Mouse (Mus musculus): ENCODE data around the gene Pam.

The Pam gene

DNA sequence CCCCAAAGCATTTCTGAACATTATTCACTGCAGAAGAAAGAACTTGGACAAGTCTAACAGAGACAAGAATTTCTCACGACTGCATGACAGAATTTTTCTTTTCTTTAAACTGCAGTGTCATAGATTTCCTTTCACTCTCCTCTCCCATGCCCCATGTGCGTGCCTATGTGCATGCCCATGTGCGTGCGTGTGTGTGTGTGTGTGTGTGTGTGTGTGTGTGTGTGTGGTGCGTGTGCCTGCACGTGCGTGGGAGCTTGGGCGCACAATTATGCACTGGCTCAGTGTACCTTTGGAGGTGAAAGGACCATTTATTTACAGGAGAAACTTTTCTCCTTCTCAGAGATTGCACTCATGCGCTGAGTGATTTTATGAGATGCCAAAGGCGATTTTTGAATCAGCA, 179.7 kb downstream of the Pam start:
- DNase-seq (ENCODE audit: low read depth, low spot score), result no peak

DNA sequence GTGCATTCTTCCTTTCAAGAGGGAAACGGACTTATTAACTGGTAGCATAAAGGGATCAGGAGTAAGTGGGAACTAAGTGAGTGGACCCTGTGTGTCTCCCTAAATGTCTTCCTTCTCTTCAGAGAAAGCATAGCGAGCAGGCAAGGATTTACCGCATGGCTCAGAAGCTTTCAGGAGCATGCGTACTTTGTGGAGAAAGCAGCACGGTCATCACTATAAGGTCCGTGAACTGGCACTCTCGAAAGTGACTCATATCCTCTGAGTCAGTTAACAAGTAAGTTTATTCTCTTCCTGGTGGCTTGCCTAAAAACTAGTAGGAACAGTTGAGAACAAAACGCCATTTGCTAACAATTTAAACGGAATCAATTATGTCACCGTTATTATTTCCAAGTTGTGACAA, 184.6 kb downstream of the Pam start:
- DNase-seq (ENCODE audit: low read depth, low spot score), result no peak

DNA sequence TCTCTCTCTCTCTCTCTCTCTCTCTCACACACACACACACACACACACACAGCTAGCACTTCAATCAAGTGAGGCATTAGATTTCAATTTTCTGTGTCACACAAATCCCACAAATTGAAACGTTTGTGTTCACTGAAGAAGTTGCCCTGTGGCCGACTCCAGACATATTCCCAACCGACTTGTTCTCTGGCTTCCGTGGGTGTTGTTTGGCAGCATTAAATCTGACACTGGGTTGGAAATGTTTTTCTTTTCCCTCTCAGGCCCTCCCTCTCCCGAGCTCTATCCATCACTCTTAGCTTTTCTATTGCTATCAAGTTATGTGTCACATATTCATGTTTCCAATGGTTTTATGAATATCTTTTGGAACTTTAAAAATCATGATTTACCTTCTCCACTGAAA, 185.9 kb downstream of the Pam start:
- DNase-seq (ENCODE audit: low read depth, low spot score), result no peak

DNA sequence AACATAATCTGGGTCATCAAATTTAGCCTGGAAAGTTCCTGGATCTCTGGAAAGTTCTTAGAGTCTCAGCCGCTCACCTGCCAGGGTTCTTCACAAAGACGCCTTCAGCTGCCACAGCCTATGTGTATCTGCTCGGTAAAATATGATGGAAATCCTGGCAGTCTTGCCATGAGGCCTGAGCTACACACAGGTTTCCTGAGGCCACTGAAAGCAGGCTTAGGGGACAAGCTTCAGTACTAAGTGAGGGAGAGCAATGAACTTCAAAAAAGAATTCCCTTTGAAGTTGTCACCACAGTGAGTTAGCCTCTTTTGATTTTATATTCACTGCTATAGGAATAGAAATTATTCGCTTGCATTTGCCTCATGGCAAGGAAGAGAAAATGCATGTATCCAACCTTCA, 186.7 kb downstream of the Pam start:
- DNase-seq (ENCODE audit: low read depth, low spot score), result no peak

DNA sequence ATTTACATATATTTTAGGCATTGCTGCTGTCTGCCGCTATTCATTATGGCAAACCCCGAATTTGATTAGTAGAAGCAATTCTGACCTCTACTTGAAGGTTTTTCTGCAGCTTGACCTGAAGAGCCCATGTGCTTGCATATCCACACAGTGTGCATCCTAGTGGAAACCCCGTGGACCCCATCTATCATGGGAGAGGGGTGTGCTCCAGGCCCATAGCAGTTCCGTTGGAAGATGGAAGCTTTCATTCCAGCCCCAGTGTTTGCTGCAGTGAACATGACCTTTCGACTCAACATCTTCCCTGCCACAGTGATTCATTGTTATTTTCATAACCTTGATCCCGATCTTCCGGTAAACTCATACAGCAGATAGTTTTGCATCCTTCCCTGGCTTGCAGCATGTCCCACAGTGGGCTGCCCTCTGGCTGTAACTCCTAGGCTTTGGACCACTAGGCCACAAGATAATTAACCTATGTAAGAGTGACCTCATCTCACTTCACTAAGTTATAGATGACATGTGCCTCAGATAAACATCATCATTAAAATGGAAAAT, 191.5 kb downstream of the Pam start:
- no peak for DNase-seq (ENCODE audit: low read depth, low spot score)

DNA sequence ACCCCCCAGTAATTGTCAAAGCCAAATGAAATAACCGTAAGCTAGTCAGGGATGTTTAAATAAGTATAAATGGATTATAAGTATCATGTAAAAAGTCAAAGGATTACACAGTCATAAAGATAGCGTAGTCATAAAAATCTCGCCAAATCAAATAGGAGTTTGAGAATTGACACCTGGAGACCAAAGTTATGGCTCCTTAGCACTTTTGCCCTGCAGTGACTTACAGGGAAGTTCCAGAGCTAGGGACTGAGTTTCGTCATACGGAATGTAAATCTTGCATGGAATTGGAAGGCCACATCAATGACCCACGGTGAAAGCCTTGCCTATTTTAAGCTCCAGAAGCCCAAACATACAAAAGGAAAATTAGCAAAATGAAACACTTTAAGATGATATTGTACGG, 192.6 kb downstream of the Pam start:
- no peak for DNase-seq (ENCODE audit: low read depth, low spot score)

DNA sequence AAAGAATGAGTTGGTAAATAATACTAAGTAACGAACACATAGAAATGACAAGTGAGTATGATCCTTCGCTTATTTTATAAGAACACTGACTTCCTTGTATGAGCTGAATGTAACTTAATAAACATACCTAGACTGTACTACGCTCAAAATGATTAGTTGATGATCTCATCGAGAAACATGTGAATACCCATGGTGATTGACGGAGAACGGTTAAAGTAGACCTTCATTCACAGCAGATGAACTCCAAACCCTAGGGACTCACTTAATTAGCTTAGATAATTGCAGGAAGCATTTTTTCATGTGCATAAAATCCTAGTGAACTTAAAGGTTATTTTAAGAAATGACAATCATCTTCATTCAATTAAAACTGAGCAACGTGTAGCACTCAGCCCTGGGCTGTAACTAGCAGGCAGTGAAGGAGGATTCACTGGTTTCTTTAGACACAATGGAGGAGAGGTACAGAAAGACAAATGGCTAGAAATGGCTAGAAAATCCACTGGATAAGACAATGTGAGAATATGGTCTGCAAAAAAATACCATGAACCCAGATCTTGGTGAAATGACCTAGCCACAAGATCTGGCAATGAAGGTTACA, 194.8 kb downstream of the Pam start:
- DNase-seq (ENCODE audit: low read depth, low spot score), result no peak

DNA sequence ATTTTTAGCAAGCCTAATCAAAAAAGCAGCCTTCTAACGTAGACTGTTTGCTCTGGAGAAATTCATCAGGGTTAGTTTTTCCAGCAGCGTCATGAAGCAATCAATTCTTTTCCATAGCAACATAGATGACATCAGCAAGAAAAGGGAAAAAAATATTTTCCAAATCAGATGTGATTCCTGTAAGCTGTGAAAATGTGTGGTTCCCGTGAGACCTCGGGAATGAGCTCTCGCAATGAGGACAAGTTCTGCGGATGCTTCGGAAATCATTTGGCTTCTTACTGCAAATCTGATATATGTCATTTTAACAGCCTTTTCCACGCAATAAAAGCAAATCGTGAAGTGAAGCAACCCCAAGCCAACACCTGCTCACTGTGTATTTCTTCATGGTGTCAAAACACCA, 207.9 kb downstream of the Pam start:
- DNase-seq (ENCODE audit: low read depth, low spot score), result no peak

DNA sequence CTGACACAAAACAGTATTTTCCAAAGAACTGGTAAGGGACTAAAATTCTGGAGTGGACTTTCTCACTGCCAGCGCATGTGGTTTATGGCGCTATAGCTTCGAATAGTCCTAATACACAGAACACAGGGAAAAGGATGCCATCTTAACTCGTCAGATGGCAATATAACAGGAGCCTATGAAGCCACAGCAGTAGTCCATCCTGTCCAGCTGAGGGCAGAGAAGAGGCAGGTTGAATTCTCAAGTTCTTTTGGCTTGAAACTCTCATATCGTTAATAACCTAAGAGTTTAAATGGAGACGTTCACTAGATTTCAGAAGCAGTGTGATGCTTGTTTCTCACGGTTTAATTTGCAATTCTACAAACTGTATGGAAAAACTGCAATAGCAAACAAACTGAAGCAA, 211.9 kb downstream of the Pam start:
- DNase-seq (ENCODE audit: low read depth, low spot score), result no peak

DNA sequence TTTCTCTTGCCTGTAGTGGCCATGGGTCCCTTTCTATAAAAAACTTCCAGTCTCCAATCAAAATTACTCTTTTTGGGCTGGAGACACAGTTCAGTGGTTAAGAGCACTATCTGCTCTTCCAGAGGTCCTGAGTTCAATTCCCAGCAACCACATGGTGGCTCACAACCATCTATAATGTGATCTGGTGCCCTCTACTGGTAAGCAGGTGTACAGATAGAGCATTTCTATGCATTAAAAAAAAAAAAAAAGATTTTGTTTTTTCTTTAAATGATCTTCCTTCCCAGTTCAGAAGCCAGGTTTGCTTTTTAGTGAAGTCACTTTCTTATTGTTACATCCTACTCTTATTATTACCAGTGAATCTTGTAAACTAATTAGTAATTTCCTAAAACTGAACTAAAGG, 218.4 kb downstream of the Pam start:
- no peak for DNase-seq (ENCODE audit: low read depth, low spot score)

DNA sequence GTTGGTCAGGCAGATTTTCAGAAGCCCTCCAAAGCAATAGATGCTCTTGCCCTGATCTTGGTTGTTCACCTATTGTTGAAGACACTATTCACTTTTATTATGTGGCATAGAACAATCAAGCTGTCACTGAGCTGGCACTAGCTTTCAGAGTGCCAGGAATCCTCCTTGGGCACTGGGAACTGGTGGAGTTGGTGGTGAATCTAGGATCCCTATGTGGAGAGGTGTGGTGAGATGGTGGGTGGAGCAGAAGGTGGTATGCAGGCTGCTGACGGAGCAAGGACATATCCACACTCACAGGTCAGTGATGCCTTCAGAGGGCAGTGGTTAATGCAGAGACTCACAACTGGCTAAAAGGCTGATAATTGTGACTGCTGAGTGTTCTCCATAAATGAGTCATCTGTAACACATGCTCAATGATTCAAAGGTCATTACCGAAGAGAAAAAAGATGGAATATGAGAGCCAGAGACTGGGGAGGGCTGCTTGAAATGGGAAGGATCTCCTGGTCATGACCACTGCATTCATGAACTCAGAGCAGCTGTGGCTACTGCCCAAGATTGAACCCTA, 221.9 kb downstream of the Pam start:
- DNase-seq (ENCODE audit: low read depth, low spot score), result no peak

DNA sequence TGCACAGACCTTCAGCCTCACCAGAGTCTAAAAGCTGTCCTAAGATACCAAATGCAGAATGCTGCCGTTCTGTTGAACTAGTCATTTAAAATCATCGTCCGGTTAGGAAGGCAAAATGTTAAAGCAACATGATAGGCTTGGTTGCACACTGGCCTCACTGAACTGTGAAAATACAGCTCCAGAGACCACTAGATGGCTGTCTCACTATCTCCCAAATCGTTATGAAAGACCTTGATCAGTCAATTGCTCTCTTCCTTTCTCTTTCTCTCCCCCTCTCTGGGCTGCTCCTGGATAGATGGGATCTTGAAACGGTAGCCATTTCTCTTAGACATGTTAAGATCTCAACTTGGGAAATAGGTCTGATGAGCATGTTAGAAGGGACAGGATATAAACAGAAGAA, 223.0 kb downstream of the Pam start:
- no peak for DNase-seq (ENCODE audit: low read depth, low spot score)

DNA sequence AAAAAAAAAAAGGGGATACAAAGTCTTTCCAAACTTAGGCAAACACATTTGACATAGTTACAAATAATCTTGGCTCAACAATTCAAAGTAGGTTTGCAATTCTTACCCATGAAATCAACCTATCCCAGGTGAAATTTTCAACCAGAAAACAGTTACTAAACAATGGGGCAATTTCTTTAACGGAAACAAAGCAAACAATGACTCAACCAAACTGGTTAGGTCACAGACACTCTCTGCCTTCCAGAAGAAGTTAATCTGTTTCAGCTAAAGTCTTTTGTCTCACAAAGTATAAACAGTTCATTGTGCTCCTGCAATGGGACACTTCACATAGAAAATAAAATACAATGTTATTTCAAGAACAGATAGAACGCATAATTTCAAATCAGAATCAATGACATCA, 223.4 kb downstream of the Pam start:
- no peak for DNase-seq (ENCODE audit: low read depth, low spot score)

DNA sequence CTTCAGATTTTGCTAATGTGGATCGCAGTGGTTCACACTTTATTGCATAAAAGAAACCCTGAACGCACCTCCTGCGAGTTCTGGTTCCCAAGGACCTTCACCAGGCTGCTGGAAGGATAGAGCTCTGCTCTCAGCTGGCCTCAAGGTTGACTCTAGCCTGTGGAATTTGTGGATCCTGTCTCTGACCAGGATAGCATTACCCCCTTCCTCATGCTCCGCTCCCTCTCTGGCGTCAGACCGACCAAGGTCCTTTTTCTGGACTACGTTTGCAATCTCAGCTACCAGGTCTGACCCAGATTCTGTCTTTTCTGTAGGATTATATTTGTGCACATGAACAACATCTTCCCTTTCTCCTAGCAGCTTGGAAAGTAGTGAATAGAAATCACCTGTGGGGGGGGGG, 231.3 kb downstream of the Pam start:
- no peak for DNase-seq (ENCODE audit: low read depth, low spot score)

DNA sequence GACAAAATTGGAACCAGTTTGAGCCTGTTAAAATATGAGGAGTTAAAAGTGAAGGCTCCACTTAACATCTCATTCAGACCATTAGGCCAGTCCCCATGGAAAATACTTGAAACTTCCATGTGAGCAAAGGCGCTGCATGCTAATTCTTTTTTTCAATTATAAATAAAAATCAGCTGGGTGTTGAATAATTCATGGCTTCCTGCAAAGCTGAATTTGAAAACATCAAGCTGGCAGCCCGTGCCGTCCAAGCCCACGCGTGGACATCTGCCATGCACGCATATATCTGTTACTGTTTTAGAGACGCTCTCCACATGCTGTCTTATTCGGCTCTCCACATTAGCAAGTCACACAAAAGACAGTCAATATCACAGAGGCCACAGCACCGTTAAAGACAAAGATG, 232.3 kb downstream of the Pam start:
- DNase-seq (ENCODE audit: low read depth, low spot score), result no peak

DNA sequence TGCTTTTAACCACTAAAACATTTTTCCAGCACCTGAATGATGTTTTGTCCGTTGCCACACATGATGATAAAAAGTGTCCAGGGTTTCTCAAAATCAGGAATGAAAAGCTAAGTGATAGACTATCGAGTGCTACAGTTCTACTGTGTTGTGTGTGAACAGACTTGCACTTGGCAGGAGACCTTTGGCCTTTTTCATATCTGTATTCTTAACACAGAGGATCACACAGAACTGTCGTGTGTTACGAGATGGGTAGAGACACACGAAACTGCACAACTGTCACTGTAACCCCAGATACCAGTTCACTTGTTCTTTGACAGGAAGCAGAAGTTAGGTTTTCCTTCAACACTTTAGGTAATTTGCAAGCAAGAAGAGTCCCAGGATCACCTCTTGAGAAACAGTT, 232.7 kb downstream of the Pam start:
- DNase-seq (ENCODE audit: low read depth, low spot score), result no peak

DNA sequence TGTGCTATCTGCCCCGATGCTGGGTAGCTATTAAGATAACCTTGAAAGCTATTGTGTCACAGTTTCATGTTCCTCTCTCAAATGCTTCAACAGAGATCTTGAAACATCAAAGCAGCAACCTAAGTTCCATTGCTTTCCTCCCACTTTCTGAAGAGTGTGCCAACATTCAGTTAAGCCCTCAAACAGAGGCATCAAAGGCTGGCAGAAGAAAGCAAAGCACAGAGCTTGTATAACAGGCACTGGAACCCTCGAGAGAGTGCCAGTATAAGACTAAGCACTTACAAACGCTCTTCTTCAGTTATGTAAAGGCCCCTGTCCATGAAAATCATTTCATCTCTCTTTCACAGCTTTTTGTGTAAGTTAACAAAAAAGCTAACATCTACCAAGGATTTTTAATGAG, 241.2 kb downstream of the Pam start:
- no peak for DNase-seq (ENCODE audit: low read depth, low spot score)

DNA sequence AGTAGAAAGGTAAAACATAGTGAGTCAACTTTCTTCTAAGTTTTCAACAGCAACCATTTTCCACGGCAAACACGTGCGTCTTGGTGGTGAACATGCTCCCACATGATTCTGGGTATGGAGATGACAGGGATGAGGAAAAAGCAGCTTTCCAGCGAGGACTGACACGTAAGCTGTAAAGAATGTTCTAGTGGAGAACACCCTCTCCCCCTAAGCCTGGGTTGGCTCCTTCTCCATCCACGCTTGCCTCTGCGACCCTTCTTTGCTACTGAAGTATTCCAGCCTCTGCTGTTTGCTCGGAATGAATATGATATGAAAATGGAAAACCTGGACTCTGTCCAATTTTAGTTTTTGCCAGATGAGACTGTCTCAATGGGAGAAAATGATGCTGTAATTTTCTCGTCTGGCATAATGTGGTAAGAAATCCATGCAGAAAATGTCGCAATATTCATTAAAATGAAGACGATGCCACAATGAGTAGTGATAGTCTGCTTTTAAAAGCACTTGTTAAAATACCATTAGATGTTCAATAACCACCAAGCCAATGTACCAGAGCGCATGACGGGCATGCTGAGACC, 243.8 kb downstream of the Pam start:
- DNase-seq (ENCODE audit: low read depth, low spot score), result no peak

DNA sequence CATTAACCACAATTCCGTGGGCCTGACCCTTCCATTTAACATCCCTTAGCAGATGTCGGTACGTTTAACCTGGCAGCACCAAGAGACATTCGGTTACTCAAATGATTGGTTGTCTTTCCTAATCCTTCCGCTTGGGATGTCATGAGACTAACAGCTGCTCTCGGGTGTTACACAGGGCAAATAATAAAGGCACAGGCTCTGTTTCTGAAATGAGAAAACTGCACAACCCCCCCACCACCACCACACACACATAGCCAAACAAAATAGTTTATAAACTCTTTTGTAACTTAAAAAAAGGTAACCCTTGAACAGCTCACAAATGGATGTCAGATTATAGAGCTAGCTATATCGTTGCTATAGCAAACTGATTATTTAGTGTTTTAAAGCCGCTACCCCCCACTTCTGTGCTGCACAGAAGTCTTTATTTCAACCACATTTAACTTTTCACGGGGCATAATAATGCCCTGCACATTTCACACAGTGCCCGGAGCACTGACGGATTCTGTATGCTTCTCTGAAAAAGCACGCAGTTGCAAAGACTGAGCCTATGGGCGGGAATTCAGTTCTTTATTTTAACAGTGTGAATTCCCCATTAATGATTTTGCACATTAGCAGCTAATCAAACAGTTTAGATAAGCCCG, 246.7 kb downstream of the Pam start:
- DNase-seq (ENCODE audit: low read depth, low spot score), result no peak

DNA sequence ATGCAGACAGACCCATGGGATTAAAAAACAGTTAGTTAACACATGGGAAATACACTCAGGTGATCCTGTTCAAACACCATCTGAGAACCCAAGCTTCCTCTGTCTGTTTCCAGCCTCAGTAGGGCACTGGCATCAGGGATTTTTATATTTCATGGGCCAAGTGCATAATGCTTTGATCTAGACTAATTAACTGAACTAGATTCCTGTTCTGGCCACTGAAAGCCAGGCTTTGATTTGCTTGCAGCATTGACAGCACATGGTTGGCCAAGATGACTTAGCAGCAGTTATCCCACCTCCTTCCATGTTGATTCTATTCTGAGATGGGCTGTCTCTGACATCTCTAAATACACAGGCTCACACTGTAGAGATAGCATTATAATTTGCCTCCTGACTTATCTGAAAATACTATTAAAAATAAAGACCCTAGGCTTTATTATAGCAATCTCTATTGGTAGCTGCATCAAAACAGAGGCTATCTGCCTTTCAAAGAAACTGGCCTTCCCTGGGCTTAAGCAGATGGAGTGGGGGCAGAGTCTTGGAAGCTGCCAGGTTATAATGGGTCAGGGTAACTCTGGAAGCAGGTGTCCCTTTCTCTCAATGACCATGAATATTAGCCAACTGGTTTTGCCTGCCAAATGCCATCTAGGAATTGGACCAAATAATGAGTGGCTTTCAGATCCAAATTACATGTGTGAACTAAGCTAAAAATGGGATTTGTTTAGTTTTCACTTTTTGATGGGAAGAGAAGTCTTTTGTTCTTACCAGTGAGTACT, 252.0 kb downstream of the Pam start:
- no peak for DNase-seq (ENCODE audit: low read depth, low spot score)

DNA sequence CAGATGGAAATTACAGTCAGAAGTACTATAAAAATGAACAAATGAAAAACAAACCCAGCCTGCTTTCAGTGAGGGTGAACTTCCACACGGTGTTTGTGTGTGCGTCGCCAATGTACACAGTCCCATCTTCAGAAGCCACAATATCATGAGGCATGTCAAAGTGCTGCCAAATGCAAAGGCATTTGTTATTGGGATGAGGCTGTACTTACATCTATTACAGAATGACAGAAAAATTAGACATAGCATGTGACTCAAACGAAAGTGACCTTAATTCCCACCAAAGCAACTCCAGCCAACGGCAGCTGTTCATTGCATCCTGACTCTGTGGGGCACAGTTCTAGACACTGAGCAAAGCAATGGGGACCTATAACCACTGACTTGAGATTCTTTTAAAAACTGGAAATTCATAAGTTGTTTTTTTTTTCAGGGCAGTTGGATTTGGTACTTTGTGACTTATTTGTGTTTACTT, 261.1 kb downstream of the Pam start:
- DNase-seq (ENCODE audit: low read depth, low spot score), result no peak

Measured in c-Kit-negative CD71-positive TER-119-positive erythroid progenitor cells, embryonic 14.5 days (primary cell).